Mouse (Mus musculus) lung, embryonic 14.5 days (tissue): Measurements from ENCODE around the gene Draxin. TPM values are rescaled to one million over a fixed set of nuclear protein-coding genes. Genes with fewer than 3 reads are reported as not detected.

ENCODE experiments used
- ATAC-seq: fragments of 200-750 bp; cut with Nextera tagmentation; 2 replicates; pipeline ENCODE4 v1.8.0; 2017; ENCODE audit warnings: mild to moderate bottlenecking, moderate TSS enrichment, moderate library complexity; ENCODE audit not compliant: insufficient read depth
- DNase-seq: peaks from one replicate; pipeline ENCODE4 v3.0.0-alpha.2; 2015
- H3K27ac ChIP-seq: fragments of 300-500 bp; sonication (generic); 2 replicates; pipeline ENCODE4 v1.5.1; 2014; ENCODE audit warnings: low read depth, mild to moderate bottlenecking, moderate library complexity
- H3K27me3 ChIP-seq: fragments of 300-500 bp; sonication (generic); 2 replicates; pipeline ENCODE4 v1.6.1; 2014; ENCODE audit warnings: low read length, control low read depth; ENCODE audit not compliant: insufficient read depth
- H3K36me3 ChIP-seq: fragments of 300-500 bp; sonication (generic); 2 replicates; pipeline ENCODE4 v1.6.1; 2014; ENCODE audit warnings: control low read depth; ENCODE audit not compliant: insufficient read depth
- H3K4me1 ChIP-seq: fragments of 300-500 bp; sonication (generic); 2 replicates; pipeline ENCODE4 v1.6.1; 2014; ENCODE audit warnings: antibody characterized with exemption, control low read depth; ENCODE audit not compliant: insufficient read depth
- H3K4me2 ChIP-seq: fragments of 300-500 bp; sonication (generic); 2 replicates; pipeline ENCODE4 v1.6.1; 2014; ENCODE audit warnings: mild to moderate bottlenecking
- H3K4me3 ChIP-seq: fragments of 300-500 bp; sonication (generic); 2 replicates; pipeline ENCODE4 v1.5.1; 2014; ENCODE audit warnings: low read depth, low read length
- H3K9ac ChIP-seq: fragments of 300-500 bp; sonication (generic); 2 replicates; pipeline ENCODE4 v1.6.1; 2014
- H3K9me3 ChIP-seq: fragments of 300-500 bp; sonication (generic); 2 replicates; pipeline ENCODE4 v1.6.1; 2016; ENCODE audit warnings: low read depth, low read length, control low read depth
- CTCF ChIP-seq: IDR thresholded peaks from 2 replicates; pipeline ENCODE4 v1.5.1; 2016; ENCODE audit warnings: antibody characterized with exemption, low read depth
- WGBS: fragments of 180-500 bp; shearing (Covaris S2); extraction: QIAGEN DNeasy Blood & Tissue Kit; methylation state at CpG from one replicate; pipeline ENCODE4 v1.1.7; 2014; 5-methylcytosine and 5-hydroxymethylcytosine counted together
- polyA plus RNA-seq: library from polyadenylated mRNA; unstranded; fragments of >200 nt; fragmentation: Nextera tagmentation; extraction: Ambion mirVana; gene quantifications from 2 replicates; pipeline ENCODE4 v1.2.1, GENCODE M21; 2014

The Draxin gene
- polyA plus RNA-seq, 1 experiment from 2014 or later: not detected

DNA sequence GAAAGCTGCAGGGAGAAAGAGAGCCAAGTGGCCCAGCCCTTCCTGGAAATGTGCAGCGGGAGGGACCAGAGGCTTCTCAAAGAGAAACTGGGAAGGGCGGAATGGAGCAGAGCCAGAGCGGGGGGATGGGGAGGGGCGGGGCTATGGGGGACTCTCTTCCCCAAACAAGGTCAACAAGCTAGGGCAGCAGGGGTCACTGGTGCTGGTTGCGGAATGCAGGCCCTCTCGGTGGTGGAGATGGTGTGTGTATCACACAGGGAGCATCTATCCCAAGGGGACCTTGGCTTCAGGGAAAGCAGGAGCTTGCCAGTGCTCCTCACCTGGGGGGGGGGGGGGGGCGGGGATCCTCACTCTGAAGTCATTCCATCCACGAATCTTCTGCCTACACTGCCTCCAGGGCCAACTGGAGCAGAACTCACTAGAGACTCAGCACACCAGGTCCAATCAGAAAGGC is 46.2 kb downstream of the Draxin start:
- no peak for TF ChIP-seq CTCF
- DNase-seq: peak; percentile 36
- H3K4me1 ChIP-seq: peaks cover 13% of the 10 kb centered on the region
- H3K27ac ChIP-seq: no peak overlapping the region
- H3K4me3 ChIP-seq: no peak overlapping the region
- H3K36me3 ChIP-seq: peaks cover 16% of the 10 kb centered on the region; the same call in 1 of the 2 replicates
- 10% methylated on average over 7 of the region's 8 CpGs for WGBS
- no peaks in the 10 kb centered on the region for H3K9me3 ChIP-seq
- no peak for ATAC-seq
- H3K27me3 ChIP-seq: no peaks in the 10 kb centered on the region
- H3K4me2 ChIP-seq: no peak overlapping the region
- H3K9ac ChIP-seq: no peak overlapping the region

DNA sequence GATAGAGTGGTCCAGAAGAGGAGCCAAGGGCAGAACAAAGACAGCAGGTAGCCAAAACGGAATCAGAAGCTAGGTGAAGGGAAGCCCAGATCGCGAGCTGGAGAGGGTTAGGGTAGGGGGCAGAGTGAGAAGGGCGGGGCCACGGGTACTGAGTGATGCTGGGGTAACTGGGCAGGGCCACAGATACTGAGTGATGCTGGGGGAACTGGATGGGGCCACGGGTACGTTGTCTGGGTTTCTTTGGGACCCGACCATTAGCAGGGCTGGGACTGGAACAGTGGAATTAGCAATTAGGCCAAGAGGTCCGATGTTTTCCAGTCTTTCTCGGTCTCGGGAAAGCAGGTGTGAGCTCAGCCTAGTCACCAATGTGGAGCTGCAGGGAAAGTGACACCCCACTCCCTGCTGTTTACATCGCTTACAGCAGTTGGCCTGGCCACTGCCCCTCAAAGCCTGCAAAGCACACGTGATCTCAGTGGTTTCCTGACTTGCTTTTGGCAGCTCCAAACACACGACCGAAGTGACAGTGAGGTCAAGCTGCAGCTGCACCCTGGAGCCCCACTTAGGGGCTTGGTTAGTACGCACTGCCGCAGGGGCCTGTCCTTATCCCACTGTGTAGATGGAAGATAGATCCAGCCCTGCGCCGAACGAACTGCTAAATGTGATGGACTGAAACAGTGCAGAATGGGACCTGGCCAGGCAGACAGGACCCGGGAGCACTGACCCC is 47.2 kb downstream of the Draxin start:
- H3K9ac ChIP-seq: no peak overlapping the region
- DNase-seq (peak; percentile 32), ATAC-seq (no peak)
- 41% methylated on average over 21 of the region's 21 CpGs for WGBS
- no peak overlapping the region for H3K4me2 ChIP-seq
- H3K27ac ChIP-seq: no peak overlapping the region
- peaks cover 17% of the 10 kb centered on the region; the same call in 1 of the 2 replicates for H3K36me3 ChIP-seq
- no peaks in the 10 kb centered on the region for H3K9me3 ChIP-seq
- H3K4me3 ChIP-seq: no peak overlapping the region
- no peaks in the 10 kb centered on the region for H3K27me3 ChIP-seq
- no peak for TF ChIP-seq CTCF
- H3K4me1 ChIP-seq: peaks cover 13% of the 10 kb centered on the region

DNA sequence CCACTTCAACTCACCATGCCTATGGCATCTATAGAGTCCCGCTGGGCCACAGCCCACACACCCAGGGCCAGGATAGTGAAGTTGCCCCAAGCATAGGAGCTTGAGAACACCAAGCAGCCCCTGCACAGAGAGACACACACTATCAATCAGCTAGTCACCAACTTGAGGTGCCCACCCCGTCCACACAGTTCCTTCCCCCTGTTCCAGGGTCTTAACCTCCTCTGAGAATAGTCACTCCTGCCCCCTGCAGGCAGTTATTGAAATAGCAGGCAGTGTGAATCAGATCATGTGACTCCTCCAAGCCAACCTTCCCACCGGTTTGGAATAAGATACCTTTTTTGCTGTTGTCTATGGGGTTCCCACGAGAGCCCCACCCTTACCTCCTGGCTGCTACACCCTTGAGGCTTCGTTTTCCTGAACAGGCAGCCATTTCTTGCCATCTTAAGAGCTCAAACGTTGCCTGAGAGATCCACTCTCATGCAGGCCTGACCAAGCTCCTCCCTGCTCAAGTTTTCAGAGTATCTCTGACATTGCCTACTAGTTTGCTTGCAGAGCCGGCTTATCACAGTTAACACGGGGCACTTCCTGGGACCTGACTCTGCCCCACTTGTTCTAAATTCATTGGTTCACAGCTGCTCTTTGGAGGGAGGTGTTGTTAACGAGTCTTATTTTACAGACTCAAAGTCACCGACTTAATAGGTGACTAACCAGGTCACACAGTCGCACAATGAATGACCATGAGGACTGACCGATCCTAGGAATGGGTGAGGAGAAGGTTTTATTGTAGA is 48.0 kb downstream of the Draxin start:
- 46% methylated on average over 12 of the region's 12 CpGs for WGBS
- no peak overlapping the region for H3K27ac ChIP-seq
- no peak overlapping the region for H3K4me2 ChIP-seq
- ATAC-seq: no peak
- H3K36me3 ChIP-seq: peaks cover 17% of the 10 kb centered on the region; the same call in 1 of the 2 replicates
- peak; percentile 77 for DNase-seq
- no peaks in the 10 kb centered on the region for H3K9me3 ChIP-seq
- no peak overlapping the region for H3K9ac ChIP-seq
- no peak overlapping the region for H3K4me3 ChIP-seq
- no peaks in the 10 kb centered on the region for H3K27me3 ChIP-seq
- peaks cover 13% of the 10 kb centered on the region for H3K4me1 ChIP-seq
- TF ChIP-seq CTCF: peak; percentile 73

DNA sequence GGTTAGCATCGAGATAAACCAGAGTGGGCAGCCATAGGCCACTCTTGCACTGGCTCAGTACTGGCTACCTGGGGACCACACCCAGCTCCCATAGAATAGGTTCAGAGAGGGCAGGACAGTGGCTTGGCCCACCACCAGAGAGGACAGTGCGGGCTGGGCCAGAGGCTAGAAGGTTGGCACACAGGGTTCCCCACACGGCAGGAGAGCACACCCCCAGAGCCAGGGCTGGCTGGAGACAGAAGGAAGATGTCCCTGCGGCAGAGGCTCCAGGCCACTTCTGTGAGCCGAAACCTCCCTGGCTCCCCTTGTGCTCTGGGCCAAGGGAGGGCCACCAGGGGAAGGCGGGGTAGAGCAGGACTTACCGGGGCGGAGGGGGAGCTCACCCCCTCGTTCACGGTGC is 49.3 kb downstream of the Draxin start:
- Histone ChIP-seq H3K36me3 (peaks cover 17% of the 10 kb centered on the region; the same call in 1 of the 2 replicates), H3K4me3 (no peak overlapping the region), H3K4me2 (no peak overlapping the region), H3K27me3 (no peaks in the 10 kb centered on the region), H3K9me3 (no peaks in the 10 kb centered on the region), H3K4me1 (peaks cover 6% of the 10 kb centered on the region), H3K27ac (no peak overlapping the region), H3K9ac (no peak overlapping the region)
- WGBS: 88% methylated on average over 10 of the region's 10 CpGs
- no peak for TF ChIP-seq CTCF
- no peak for ATAC-seq
- DNase-seq: no peak

DNA sequence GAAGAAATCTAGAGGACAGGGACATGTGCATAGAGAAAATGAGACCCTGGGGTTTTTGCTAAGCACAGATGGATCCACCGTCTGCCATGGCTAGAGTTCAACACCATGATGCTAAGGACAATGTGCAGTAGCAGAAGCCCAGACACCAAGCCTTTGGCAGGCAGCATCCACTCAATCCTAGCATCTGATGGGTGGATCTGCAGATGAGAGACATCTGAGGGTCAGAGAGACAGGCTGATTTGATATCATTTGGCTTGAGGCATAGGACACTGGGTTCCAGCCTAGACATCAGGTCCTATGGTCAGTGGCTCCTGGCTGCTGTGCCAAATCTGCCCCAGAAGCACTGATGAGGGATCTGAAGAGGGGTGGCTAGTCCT is 49.9 kb downstream of the Draxin start:
- no peak for TF ChIP-seq CTCF
- H3K36me3 ChIP-seq: peaks cover 17% of the 10 kb centered on the region; the same call in 1 of the 2 replicates
- H3K27ac ChIP-seq: no peak overlapping the region
- H3K9ac ChIP-seq: no peak overlapping the region
- H3K27me3 ChIP-seq: no peaks in the 10 kb centered on the region
- H3K4me3 ChIP-seq: no peak overlapping the region
- 88% methylated on average over 1 of the region's 1 CpGs for WGBS
- no peak overlapping the region for H3K4me2 ChIP-seq
- no peak for ATAC-seq
- no peaks in the 10 kb centered on the region for H3K9me3 ChIP-seq
- peaks cover 6% of the 10 kb centered on the region for H3K4me1 ChIP-seq
- DNase-seq: no peak

DNA sequence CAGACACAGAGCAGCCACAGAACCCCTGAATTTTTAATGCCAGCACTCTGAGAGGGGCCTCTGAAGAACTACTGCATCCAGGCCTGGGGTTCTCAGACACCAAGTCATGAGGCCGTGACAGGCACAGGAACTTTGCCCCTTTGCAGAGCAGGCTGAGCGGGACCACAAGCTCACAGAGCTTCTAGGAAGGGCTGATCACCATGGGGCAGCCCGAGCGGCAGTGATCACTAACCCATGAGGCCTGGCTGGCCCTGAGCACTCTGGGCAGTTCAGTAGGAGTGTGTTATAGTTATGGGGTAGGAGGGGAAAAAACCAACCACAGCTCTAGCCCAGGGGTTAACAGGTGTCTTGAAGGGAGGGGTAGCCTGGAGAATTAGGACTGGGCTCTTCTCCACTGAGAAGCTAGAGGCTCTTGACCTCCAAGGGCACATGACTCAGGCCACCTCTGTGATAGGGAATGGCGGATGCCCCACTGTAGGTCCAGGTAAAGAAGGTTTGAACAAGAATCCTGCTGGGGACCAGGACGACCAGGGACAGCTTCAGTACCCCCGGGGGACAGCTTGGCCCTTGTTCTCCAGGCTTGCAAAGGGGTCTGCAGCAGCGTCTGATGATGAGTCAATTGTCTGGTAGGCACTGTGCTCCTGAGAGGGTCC is 50.4 kb downstream of the Draxin start:
- Histone ChIP-seq H3K36me3 (peaks cover 17% of the 10 kb centered on the region; the same call in 1 of the 2 replicates), H3K9me3 (no peaks in the 10 kb centered on the region), H3K27me3 (no peaks in the 10 kb centered on the region), H3K27ac (no peak overlapping the region), H3K4me3 (no peak overlapping the region), H3K4me2 (no peak overlapping the region), H3K9ac (no peak overlapping the region), H3K4me1 (peaks cover 6% of the 10 kb centered on the region)
- WGBS: 83% methylated on average over 8 of the region's 8 CpGs
- no peak for TF ChIP-seq CTCF
- DNase-seq (no peak), ATAC-seq (no peak)

DNA sequence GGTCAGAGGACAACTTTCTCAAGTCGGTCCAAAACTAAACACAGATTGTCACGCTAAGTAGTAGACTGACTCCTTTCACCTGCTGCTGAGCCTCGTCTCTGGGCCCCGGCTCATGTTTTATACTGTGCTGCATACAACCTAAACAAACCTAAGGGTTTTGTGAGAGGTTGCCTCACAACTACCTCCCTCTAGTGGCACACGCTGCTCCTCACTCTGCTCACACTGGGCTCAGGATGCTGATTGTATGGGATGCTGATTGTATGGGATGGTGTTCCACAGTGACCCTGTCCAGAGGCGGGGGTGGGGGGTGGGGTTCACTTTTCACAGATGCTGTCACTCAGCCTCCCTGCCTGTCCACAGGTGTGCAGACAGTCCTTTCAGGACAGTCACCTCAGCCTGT is 51.3 kb downstream of the Draxin start:
- Histone ChIP-seq H3K4me2 (no peak overlapping the region), H3K36me3 (peaks cover 17% of the 10 kb centered on the region; the same call in 1 of the 2 replicates), H3K27me3 (no peaks in the 10 kb centered on the region), H3K9ac (no peak overlapping the region), H3K9me3 (no peaks in the 10 kb centered on the region), H3K4me3 (no peak overlapping the region), H3K4me1 (peaks cover 6% of the 10 kb centered on the region), H3K27ac (no peak overlapping the region)
- peak; percentile 11; the same call in 1 of the 2 replicates for TF ChIP-seq CTCF
- WGBS: 48% methylated on average over 6 of the region's 6 CpGs
- ATAC-seq: no peak
- no peak for DNase-seq
